Mouse (Mus musculus) CH12.LX (cell line): Measurements from ENCODE around the gene Csad. TPM values are rescaled to one million over a fixed set of nuclear protein-coding genes. Genes with fewer than 3 reads are reported as not detected.

Experiments
- DNase-seq: peaks from one replicate; pipeline ENCODE4 v3.0.0-alpha.2; 2013; ENCODE audit errors: extremely low read depth
- H3K27ac ChIP-seq: 2 replicates; pipeline ENCODE4 v1.5.1; 2012; ENCODE audit warnings: low read depth, mild to moderate bottlenecking, control low read depth, moderate library complexity; ENCODE audit not compliant: insufficient read depth
- H3K27me3 ChIP-seq: replicated peaks from 2 replicates; pipeline ENCODE3; 2012; ENCODE audit warnings: inconsistent platforms
- H3K36me3 ChIP-seq, 2 experiments: replicated peaks in 1 of 2; 2 replicates each; pipeline versions ENCODE3 to v1.6.1; 2012; ENCODE audit warnings: inconsistent platforms in 1 of 2, low read length in 1 of 2, mild to moderate bottlenecking in 1 of 2, mixed read lengths in 1 of 2, moderate library complexity in 1 of 2; ENCODE audit not compliant: control insufficient read depth in 1 of 2, insufficient read depth in 1 of 2
- H3K4me1 ChIP-seq, 2 experiments: 2 replicates each; pipeline ENCODE4 v1.6.1; 2012; ENCODE audit warnings: inconsistent platforms in 1 of 2, moderate library complexity in 1 of 2; ENCODE audit not compliant: insufficient read depth in 2 of 2, control insufficient read depth in 1 of 2
- H3K4me2 ChIP-seq: 2 replicates; pipeline ENCODE4 v1.6.1; 2012; ENCODE audit warnings: low read depth, mild to moderate bottlenecking, control low read depth; ENCODE audit not compliant: poor library complexity, insufficient read depth, severe bottlenecking
- H3K4me3 ChIP-seq, 3 experiments: fragments of 150-350 bp in 1 of 3; sonication (generic) in 1 of 3; replicated peaks in 1 of 3; 2 replicates each; pipeline versions ENCODE3 to v1.5.1; 2011 to 2012; ENCODE audit warnings: low read depth in 2 of 3, low read length in 2 of 3, mild to moderate bottlenecking in 2 of 3, moderate library complexity in 2 of 3, control low read depth in 1 of 3, improper control_type of control experiment in 1 of 3, inconsistent platforms in 1 of 3, mixed read lengths in 1 of 3; ENCODE audit not compliant: poor library complexity in 1 of 3
- H3K79me2 ChIP-seq: replicated peaks from 2 replicates; pipeline ENCODE4 v1.6.1; 2012; ENCODE audit warnings: mild to moderate bottlenecking, moderate library complexity; ENCODE audit not compliant: control insufficient read depth, poor library complexity, insufficient read depth, severe bottlenecking; ENCODE audit errors: extremely low read depth
- H3K9ac ChIP-seq: 2 replicates; pipeline ENCODE4 v1.6.1; 2012; ENCODE audit warnings: low read depth, mild to moderate bottlenecking, control low read depth, moderate library complexity; ENCODE audit not compliant: insufficient read depth
- H3K9me3 ChIP-seq: replicated peaks from 2 replicates; pipeline ENCODE3; 2012; ENCODE audit warnings: low read length, inconsistent platforms, mixed read lengths
- BHLHE40 ChIP-seq: IDR thresholded peaks from 2 replicates; pipeline ENCODE4 v1.6.1; 2011; ENCODE audit warnings: mild to moderate bottlenecking, low read depth, low read length, improper control_type of control experiment
- CHD2 ChIP-seq: IDR thresholded peaks from 2 replicates; pipeline ENCODE4 v1.6.1; 2011; ENCODE audit warnings: low read length, improper control_type of control experiment
- E2F4 ChIP-seq: IDR thresholded peaks from 2 replicates; pipeline ENCODE4 v1.6.1; 2011; ENCODE audit warnings: low read depth, low read length, improper control_type of control experiment; ENCODE audit not compliant: insufficient replicate concordance
- ETS1 ChIP-seq: conservative IDR thresholded peaks from 2 replicates; pipeline ENCODE4 v1.6.1; 2012; ENCODE audit warnings: low read depth, mild to moderate bottlenecking, inconsistent platforms, low read length, improper control_type of control experiment, moderate library complexity
- GABPA ChIP-seq: IDR thresholded peaks from 2 replicates; pipeline ENCODE4 v1.6.1; 2012; ENCODE audit warnings: low read depth, low read length, improper control_type of control experiment, inconsistent platforms; ENCODE audit not compliant: insufficient replicate concordance
- JUND ChIP-seq: conservative IDR thresholded peaks from 2 replicates; pipeline ENCODE4 v1.6.1; 2011; ENCODE audit warnings: low read depth, low read length, improper control_type of control experiment
- MAX ChIP-seq: IDR thresholded peaks from 2 replicates; pipeline ENCODE4 v1.6.1; 2011; ENCODE audit warnings: low read length, improper control_type of control experiment
- MXI1 ChIP-seq: IDR thresholded peaks from 2 replicates; pipeline ENCODE4 v1.6.1; 2011; ENCODE audit warnings: mild to moderate bottlenecking, low read depth, low read length, improper control_type of control experiment
- MYC ChIP-seq: IDR thresholded peaks from 2 replicates; pipeline ENCODE4 v1.6.1; 2011; ENCODE audit warnings: low read depth, mild to moderate bottlenecking, improper control_type of control experiment, low read length
- NRF1 ChIP-seq: IDR thresholded peaks from 2 replicates; pipeline ENCODE4 v1.6.1; 2014; ENCODE audit warnings: low read depth, mild to moderate bottlenecking, inconsistent platforms, low read length, improper control_type of control experiment, moderate library complexity
- POLR2AphosphoS2 ChIP-seq: IDR thresholded peaks from 2 replicates; pipeline ENCODE4 v1.6.1; 2011; ENCODE audit warnings: low read depth, low read length, improper control_type of control experiment
- RAD21 ChIP-seq: IDR thresholded peaks from 2 replicates; pipeline ENCODE4 v1.6.1; 2011; ENCODE audit warnings: low read depth, mild to moderate bottlenecking, low read length, improper control_type of control experiment, moderate library complexity
- RCOR1 ChIP-seq: conservative IDR thresholded peaks from 2 replicates; pipeline ENCODE4 v1.6.1; 2012; ENCODE audit warnings: low read depth, mild to moderate bottlenecking, inconsistent platforms, low read length, improper control_type of control experiment
- SIN3A ChIP-seq: IDR thresholded peaks from 2 replicates; pipeline ENCODE4 v1.6.1; 2012; ENCODE audit warnings: low read length, improper control_type of control experiment, inconsistent platforms
- SMC3 ChIP-seq: IDR thresholded peaks from 2 replicates; pipeline ENCODE4 v1.6.1; 2011; ENCODE audit warnings: low read depth, low read length, improper control_type of control experiment
- USF2 ChIP-seq: conservative IDR thresholded peaks from 2 replicates; pipeline ENCODE4 v1.6.1; 2011; ENCODE audit warnings: low read depth, low read length, improper control_type of control experiment
- ZMIZ1 ChIP-seq: IDR thresholded peaks from 2 replicates; pipeline ENCODE4 v1.6.1; 2012; ENCODE audit warnings: low read depth, mild to moderate bottlenecking, inconsistent platforms, low read length, improper control_type of control experiment
- ZNF384 ChIP-seq: IDR thresholded peaks from 2 replicates; pipeline ENCODE4 v1.6.1; 2012; ENCODE audit warnings: low read depth, low read length, improper control_type of control experiment, inconsistent platforms
- dilution Hi-C: fragments of 300-500 bp; cut with MboI; formaldehyde crosslinking; loops from 2 replicates; pipeline ENCODE4 v1.14.3; 2020; ENCODE audit warnings: low sequenced_read_pairs; ENCODE audit not compliant: extremely low pct_unique_long_range_greater_than_20kb, extremely low pct_ligation_motif_present
- in situ Hi-C: fragments of 300-500 bp; cut with MboI; formaldehyde crosslinking; loops from 3 replicates; pipeline ENCODE4 v1.14.3; 2019; ENCODE audit warnings: low sequenced_read_pairs, low pct_ligation_motif_present, low pct_unique_long_range_greater_than_20kb, mixed read lengths
- polyA plus RNA-seq: library from polyadenylated mRNA; unstranded; fragments of >175 nt; gene quantifications from 2 replicates; pipeline ENCODE4 v1.2.1, GENCODE M21; 2012; ENCODE audit warnings: low read depth; ENCODE audit not compliant: insufficient read length
- total RNA-seq, 2 experiments: library from RNA; depleted of rRNA; stranded (reverse); fragments of 300-350 nt in 1 of 2; fragments of >200 nt in 1 of 2; gene quantifications; 2 replicates each; pipeline ENCODE4 v1.2.3; 2012 to 2014

Gene Csad
- total and polyA plus RNA-seq, 3 experiments: 3.7 to 4.7 (median 3.8) TPM

DNA sequence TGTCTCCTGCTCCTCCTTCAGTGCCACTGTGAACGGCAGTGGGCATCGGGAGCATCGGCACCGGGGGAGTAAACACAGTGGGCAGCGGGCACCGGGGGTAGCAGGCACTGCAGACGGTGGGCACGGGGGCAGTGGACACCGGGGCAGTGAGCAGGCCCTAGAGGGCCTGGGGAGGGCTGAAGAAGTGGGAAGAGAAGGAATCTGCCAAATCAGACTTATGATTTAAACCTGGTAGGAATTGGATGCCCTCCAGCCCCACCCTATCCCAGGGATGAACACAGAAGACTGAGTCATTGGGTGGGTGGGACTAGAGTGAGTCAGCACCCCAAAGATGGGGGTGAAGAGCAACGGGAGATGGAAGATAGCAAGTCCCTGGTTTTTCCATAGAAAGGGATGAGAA is 59.2 kb downstream of the Csad start:
- Histone ChIP-seq H3K4me2 (no peak overlapping the region), H3K27me3 (peaks cover 32% of the 10 kb centered on the region)
- dilution Hi-C loops: no loop called here

DNA sequence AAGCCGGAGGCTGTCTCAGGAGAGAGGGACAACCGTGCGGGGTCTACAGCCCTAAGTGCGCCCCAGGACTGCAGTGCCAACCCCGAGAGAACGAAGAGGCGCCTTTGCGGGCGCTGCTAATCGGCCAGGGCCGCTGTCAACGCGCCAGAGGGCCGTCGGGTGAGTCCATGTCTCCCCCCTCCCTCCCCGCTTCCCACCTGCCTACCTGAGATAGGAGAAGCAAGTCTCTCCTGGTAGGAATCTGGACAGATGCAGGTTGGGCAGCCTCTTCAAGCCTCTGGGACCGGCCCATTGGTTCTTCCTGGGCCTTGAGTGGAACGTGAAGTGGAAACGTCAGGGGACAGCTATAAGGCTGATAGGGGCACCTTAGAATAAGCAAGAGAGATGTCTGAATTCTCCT is 59.8 kb downstream of the Csad start:
- Histone ChIP-seq H3K4me2 (no peak overlapping the region), H3K4me1 (peaks cover 10 to 28% of the 10 kb centered on the region in 2 experiments), H3K36me3 (no peaks in the 10 kb centered on the region), H3K9me3 (no peaks in the 10 kb centered on the region), H3K79me2 (no peaks in the 10 kb centered on the region), H3K27ac (no peak overlapping the region), H3K27me3 (peaks cover 35% of the 10 kb centered on the region), H3K9ac (no peak overlapping the region), H3K4me3 (no peak overlapping the region)
- no peak for DNase-seq
- in situ Hi-C loops: no loop called here
- dilution Hi-C loops: no loop called here
- no peak for TF ChIP-seq E2F4
- TF ChIP-seq SIN3A: no peak
- TF ChIP-seq GABPA: no peak
- TF ChIP-seq ETS1: no peak
- TF ChIP-seq POLR2AphosphoS2: no peak
- no peak for TF ChIP-seq CHD2
- TF ChIP-seq JUND: no peak
- no peak for TF ChIP-seq MXI1
- TF ChIP-seq SMC3: no peak
- TF ChIP-seq MAX: no peak
- no peak for TF ChIP-seq MYC
- no peak for TF ChIP-seq ZMIZ1
- TF ChIP-seq NRF1: no peak
- TF ChIP-seq, all 38 proteins: peak for 0

More for the DNA sequence above, 59.2 kb downstream of the Csad start:
- Histone ChIP-seq H3K79me2 (no peaks in the 10 kb centered on the region), H3K9ac (no peak overlapping the region), H3K27ac (no peak overlapping the region), H3K36me3 (no peaks in the 10 kb centered on the region), H3K4me1 (peaks cover 14 to 33% of the 10 kb centered on the region in 2 experiments), H3K4me3 (no peak overlapping the region), H3K9me3 (no peaks in the 10 kb centered on the region)
- TF ChIP-seq SMC3: no peak
- TF ChIP-seq RAD21: no peak
- no peak for TF ChIP-seq CHD2
- TF ChIP-seq ZNF384: no peak
- no peak for TF ChIP-seq BHLHE40
- TF ChIP-seq JUND: no peak
- no peak for TF ChIP-seq MAX
- no peak for TF ChIP-seq RCOR1
- TF ChIP-seq USF2: no peak
- TF ChIP-seq POLR2AphosphoS2: no peak
- no peak for DNase-seq
- in situ Hi-C loops: no loop called here
